Mouse (Mus musculus): Measurements from ENCODE around the gene Idi1. TPM values are rescaled to one million over a fixed set of nuclear protein-coding genes. Genes with fewer than 3 reads are reported as not detected.

The Idi1 gene
- polyA plus RNA-seq, 1 experiment from 2014 or later: 179 TPM

DNA sequence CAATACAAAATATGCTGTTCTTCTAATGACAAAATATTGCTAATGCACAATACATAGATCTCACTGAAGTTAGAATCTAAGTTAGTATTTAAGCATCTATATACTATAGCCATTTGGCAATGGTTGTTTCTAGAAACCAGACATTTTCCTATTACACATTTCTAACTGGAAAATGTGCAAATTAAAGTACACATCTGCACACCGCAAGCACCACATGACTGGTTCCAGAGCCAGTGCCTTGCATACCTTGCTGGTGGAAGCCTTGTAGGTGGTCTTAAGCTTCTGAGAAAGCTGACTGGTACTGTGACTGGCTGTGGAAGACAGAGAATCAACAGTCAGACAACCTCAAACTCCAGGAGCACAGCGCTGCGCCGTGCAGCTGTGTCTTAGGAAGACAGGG lies 31.9 kb upstream of the Idi1 start:
- 0 out of 2 replicates have a peak, but pooled peaks cover 3% of the 10 kb centered on the region for H3K36me3 ChIP-seq (ENCODE audit: control insufficient read depth, insufficient read depth, low read length)
- WGBS: 97% methylated on average over 4 of the region's 4 CpGs
- no peak overlapping the region for H3K4me3 ChIP-seq (ENCODE audit: low read depth, low read length)
- H3K27me3 ChIP-seq (ENCODE audit: control insufficient read depth, insufficient read depth, low read length): no peaks in the 10 kb centered on the region
- no peak overlapping the region for H3K9ac ChIP-seq (ENCODE audit: low read length)
- DNase-seq (ENCODE audit: low spot score, missing footprints): no peak
- H3K4me2 ChIP-seq: no peak overlapping the region
- H3K27ac ChIP-seq (ENCODE audit: low read depth, low read length): no peak overlapping the region
- ATAC-seq (ENCODE audit: low FRiP score): no peak
- H3K4me1 ChIP-seq (ENCODE audit: control insufficient read depth, insufficient read depth, low read length): no peaks in the 10 kb centered on the region
- no peaks in the 10 kb centered on the region for H3K9me3 ChIP-seq (ENCODE audit: control insufficient read depth, low read length)

DNA sequence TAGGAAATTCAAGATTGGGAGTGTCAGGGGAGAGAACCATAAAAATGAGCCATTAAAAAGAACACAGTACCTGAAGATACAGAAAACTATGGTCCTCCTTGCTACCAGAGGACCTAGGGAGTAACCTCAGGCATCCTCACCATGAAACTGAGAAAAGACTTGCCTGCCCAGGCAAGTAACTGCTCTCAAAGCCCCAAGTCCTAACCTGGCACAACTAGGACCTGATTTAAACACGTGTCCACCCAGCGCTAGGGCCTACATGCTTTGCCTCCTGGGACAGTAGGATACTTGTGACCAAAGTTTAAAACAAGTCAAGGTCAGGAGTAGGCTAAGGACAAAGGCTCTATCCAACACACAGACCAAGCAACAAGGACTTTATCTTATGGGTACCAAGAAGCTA lies 30.5 kb upstream of the Idi1 start:
- no peaks in the 10 kb centered on the region; the same call in 1 of the 2 replicates for H3K36me3 ChIP-seq (ENCODE audit: control insufficient read depth, insufficient read depth, low read length)
- no peaks in the 10 kb centered on the region for H3K27me3 ChIP-seq (ENCODE audit: control insufficient read depth, insufficient read depth, low read length)
- no peak overlapping the region for H3K4me3 ChIP-seq (ENCODE audit: low read depth, low read length)
- no peak overlapping the region for H3K4me2 ChIP-seq
- H3K27ac ChIP-seq (ENCODE audit: low read depth, low read length): no peak overlapping the region
- no peak for DNase-seq (ENCODE audit: low spot score, missing footprints)
- WGBS: 92% methylated on average over 2 of the region's 2 CpGs
- no peaks in the 10 kb centered on the region for H3K9me3 ChIP-seq (ENCODE audit: control insufficient read depth, low read length)
- ATAC-seq (ENCODE audit: low FRiP score): no peak
- no peak overlapping the region for H3K9ac ChIP-seq (ENCODE audit: low read length)
- H3K4me1 ChIP-seq (ENCODE audit: control insufficient read depth, insufficient read depth, low read length): no peaks in the 10 kb centered on the region

DNA sequence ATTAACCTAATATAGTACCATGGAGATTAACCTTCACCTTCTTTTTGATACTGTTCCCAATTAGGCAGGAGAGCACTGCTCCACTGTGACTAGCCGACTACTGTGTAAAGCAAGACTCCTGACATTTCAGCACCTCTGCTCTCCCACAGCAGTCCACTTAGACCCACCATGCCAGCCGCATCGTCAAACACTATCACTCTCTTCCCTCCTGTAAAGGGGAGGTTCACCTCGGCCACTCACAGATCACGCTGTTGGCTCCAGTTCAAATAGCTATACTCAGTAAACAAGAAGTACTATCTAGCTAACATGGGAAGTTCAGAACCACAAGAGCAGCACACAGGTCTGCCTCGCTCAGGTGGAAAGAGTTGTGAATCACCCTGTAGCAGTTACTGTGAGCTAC lies 26.8 kb upstream of the Idi1 start:
- Histone ChIP-seq H3K36me3 (ENCODE audit: control insufficient read depth, insufficient read depth, low read length) (peaks cover 4% of the 10 kb centered on the region; the same call in 1 of the 2 replicates), H3K4me2 (no peak overlapping the region), H3K27me3 (ENCODE audit: control insufficient read depth, insufficient read depth, low read length) (no peaks in the 10 kb centered on the region), H3K9ac (ENCODE audit: low read length) (no peak overlapping the region), H3K4me3 (ENCODE audit: low read depth, low read length) (no peak overlapping the region), H3K9me3 (ENCODE audit: control insufficient read depth, low read length) (no peaks in the 10 kb centered on the region), H3K27ac (ENCODE audit: low read depth, low read length) (no peak overlapping the region), H3K4me1 (ENCODE audit: control insufficient read depth, insufficient read depth, low read length) (no peaks in the 10 kb centered on the region)
- 95% methylated on average over 6 of the region's 6 CpGs for WGBS
- DNase-seq (ENCODE audit: low spot score, missing footprints) (no peak), ATAC-seq (ENCODE audit: low FRiP score) (no peak)

- Histone ChIP-seq H3K4me2 (no peak overlapping the region), H3K27me3 (ENCODE audit: control insufficient read depth, insufficient read depth, low read length) (no peaks in the 10 kb centered on the region), H3K9ac (ENCODE audit: low read length) (no peak overlapping the region), H3K36me3 (ENCODE audit: control insufficient read depth, insufficient read depth, low read length) (peaks cover 4% of the 10 kb centered on the region; the same call in 1 of the 2 replicates), H3K4me1 (ENCODE audit: control insufficient read depth, insufficient read depth, low read length) (no peaks in the 10 kb centered on the region), H3K9me3 (ENCODE audit: control insufficient read depth, low read length) (no peaks in the 10 kb centered on the region), H3K27ac (ENCODE audit: low read depth, low read length) (no peak overlapping the region), H3K4me3 (ENCODE audit: low read depth, low read length) (no peak overlapping the region)
- ATAC-seq (ENCODE audit: low FRiP score): no peak
- 91% methylated on average over 9 of the region's 9 CpGs for WGBS
- no peak for DNase-seq (ENCODE audit: low spot score, missing footprints)
Measured at GRCm38 (mm10) chr13:8860861-8861260, 24.4 kb upstream of the Idi1 start.

GRCm38 (mm10) chr13:8864990-8865389 lies 20.3 kb upstream of the Idi1 start:
- Histone ChIP-seq H3K9ac (ENCODE audit: low read length) (no peak overlapping the region), H3K27ac (ENCODE audit: low read depth, low read length) (no peak overlapping the region), H3K4me3 (ENCODE audit: low read depth, low read length) (no peak overlapping the region), H3K36me3 (ENCODE audit: control insufficient read depth, insufficient read depth, low read length) (peaks cover 4% of the 10 kb centered on the region; the same call in 1 of the 2 replicates), H3K27me3 (ENCODE audit: control insufficient read depth, insufficient read depth, low read length) (no peaks in the 10 kb centered on the region), H3K4me1 (ENCODE audit: control insufficient read depth, insufficient read depth, low read length) (peaks cover 7% of the 10 kb centered on the region), H3K9me3 (ENCODE audit: control insufficient read depth, low read length) (no peaks in the 10 kb centered on the region), H3K4me2 (no peak overlapping the region)
- DNase-seq (ENCODE audit: low spot score, missing footprints) (no peak), ATAC-seq (ENCODE audit: low FRiP score) (no peak)
- WGBS: 92% methylated on average over 3 of the region's 3 CpGs

GRCm38 (mm10) chr13:8866612-8867011 lies 18.7 kb upstream of the Idi1 start:
- Histone ChIP-seq H3K9ac (ENCODE audit: low read length) (no peak overlapping the region), H3K4me2 (no peak overlapping the region), H3K4me1 (ENCODE audit: control insufficient read depth, insufficient read depth, low read length) (peaks cover 8% of the 10 kb centered on the region), H3K36me3 (ENCODE audit: control insufficient read depth, insufficient read depth, low read length) (no peaks in the 10 kb centered on the region), H3K27ac (ENCODE audit: low read depth, low read length) (no peak overlapping the region), H3K9me3 (ENCODE audit: control insufficient read depth, low read length) (no peaks in the 10 kb centered on the region), H3K4me3 (ENCODE audit: low read depth, low read length) (no peak overlapping the region), H3K27me3 (ENCODE audit: control insufficient read depth, insufficient read depth, low read length) (no peaks in the 10 kb centered on the region)
- ATAC-seq (ENCODE audit: low FRiP score): no peak
- DNase-seq (ENCODE audit: low spot score, missing footprints): no peak
- WGBS: 89% methylated on average over 7 of the region's 7 CpGs

DNA sequence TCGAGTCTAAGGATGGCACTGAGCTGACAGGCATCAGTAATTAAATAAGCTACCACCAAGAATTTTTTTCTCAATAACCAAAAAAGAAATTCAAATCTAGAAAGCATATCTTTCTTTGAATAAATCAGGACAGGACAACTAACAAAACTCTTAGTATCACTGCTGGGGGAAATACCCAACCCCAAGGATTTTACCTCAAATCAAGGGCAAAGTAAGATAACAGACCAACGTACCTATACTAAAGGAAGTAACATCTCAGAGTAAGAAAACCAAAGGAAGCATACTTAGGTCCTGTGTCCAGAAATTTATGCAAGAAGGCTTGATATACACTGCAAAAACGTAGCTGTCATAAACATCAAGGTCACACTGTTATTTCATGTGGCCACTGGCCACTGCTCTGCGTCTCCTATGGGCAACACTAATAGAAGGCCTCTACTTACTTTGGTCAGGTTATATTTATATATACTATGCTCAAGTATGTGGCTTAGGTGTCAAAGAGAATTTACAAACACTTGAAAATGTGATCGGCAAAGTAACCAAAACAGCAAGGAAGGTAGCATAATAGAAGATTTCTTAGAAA lies 15.6 kb upstream of the Idi1 start:
- Histone ChIP-seq H3K36me3 (ENCODE audit: control insufficient read depth, insufficient read depth, low read length) (no peaks in the 10 kb centered on the region), H3K9ac (ENCODE audit: low read length) (peak overlapping the region; percentile 87), H3K9me3 (ENCODE audit: control insufficient read depth, low read length) (no peaks in the 10 kb centered on the region), H3K4me1 (ENCODE audit: control insufficient read depth, insufficient read depth, low read length) (peaks cover 8% of the 10 kb centered on the region), H3K27ac (ENCODE audit: low read depth, low read length) (no peak overlapping the region), H3K4me3 (ENCODE audit: low read depth, low read length) (peak overlapping the region; percentile 88), H3K4me2 (peak overlapping the region; percentile 81), H3K27me3 (ENCODE audit: control insufficient read depth, insufficient read depth, low read length) (no peaks in the 10 kb centered on the region)
- ATAC-seq (ENCODE audit: low FRiP score) (no peak), DNase-seq (ENCODE audit: low spot score, missing footprints) (no peak)
- 76% methylated on average over 5 of the region's 5 CpGs for WGBS

DNA sequence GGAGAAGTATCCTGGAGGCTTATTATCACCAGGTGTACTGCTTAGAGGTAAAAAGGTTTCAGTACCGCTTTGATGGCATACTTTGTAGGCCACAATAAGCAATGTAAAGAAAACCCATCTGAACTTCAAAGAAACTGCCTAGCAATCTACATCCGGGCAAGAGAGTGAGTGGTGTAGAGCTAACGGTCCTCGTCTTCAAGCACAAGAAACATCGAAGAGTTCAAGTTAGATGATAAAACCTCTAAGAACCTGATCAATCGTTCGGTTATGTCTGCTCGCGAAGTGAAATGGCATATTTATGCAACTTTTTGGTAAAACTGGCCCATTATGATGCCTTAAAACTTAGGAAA lies 15.2 kb upstream of the Idi1 start:
- Histone ChIP-seq H3K4me1 (ENCODE audit: control insufficient read depth, insufficient read depth, low read length) (peaks cover 8% of the 10 kb centered on the region), H3K4me3 (ENCODE audit: low read depth, low read length) (peak overlapping the region; percentile 88), H3K27me3 (ENCODE audit: control insufficient read depth, insufficient read depth, low read length) (no peaks in the 10 kb centered on the region), H3K27ac (ENCODE audit: low read depth, low read length) (peak overlapping the region; percentile 92; the same call in 1 of the 2 replicates), H3K9me3 (ENCODE audit: control insufficient read depth, low read length) (no peaks in the 10 kb centered on the region), H3K36me3 (ENCODE audit: control insufficient read depth, insufficient read depth, low read length) (no peaks in the 10 kb centered on the region), H3K9ac (ENCODE audit: low read length) (peak overlapping the region; percentile 87), H3K4me2 (peak overlapping the region; percentile 81)
- ATAC-seq (ENCODE audit: low FRiP score) (no peak), DNase-seq (ENCODE audit: low spot score, missing footprints) (no peak)
- 6% methylated on average over 9 of the region's 9 CpGs for WGBS

DNA sequence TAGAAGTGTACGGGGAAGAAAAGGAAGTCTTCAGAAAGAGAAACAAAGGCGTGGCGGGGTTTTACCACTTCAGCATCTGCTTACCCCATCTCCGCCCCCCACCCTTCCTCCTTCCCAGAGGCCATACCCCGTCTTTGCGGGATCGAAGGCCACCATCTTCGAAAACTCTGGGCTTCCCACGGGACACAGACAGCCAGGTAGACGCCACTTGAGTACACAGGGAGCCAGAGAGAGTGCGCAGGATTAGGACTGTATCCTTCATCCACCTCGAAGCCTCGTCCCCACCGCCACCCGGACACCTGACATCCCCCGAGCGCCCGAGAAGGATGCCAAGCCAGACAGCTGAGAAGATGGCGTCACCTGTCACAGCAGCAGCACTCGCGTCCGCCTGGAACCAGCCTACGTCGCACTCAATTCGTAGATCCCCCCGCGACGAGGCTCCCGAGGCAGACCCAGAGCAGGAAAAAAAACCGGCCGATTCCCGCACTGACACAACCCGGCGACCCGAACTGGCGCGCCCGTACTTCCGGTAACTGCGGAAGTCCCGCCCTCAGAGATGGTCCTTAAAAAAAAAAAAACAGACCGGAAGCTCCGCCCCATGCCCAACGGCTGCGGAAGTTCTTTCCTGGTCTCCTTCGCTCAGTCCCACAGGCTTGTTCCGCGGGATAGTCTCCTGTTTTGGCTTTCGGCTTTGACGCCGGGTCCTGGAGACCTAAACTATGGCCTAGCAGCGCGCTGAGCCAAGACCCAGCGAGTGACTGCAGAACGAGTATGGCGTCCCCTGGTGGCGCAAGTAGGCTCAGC lies 14.6 kb upstream of the Idi1 start:
- H3K4me1 ChIP-seq (ENCODE audit: control insufficient read depth, insufficient read depth, low read length): peaks cover 8% of the 10 kb centered on the region
- WGBS: under 1% methylated on average over 56 of the region's 57 CpGs

More for the DNA sequence above, 14.6 kb upstream of the Idi1 start:
- no peaks in the 10 kb centered on the region for H3K36me3 ChIP-seq (ENCODE audit: control insufficient read depth, insufficient read depth, low read length)
- no peaks in the 10 kb centered on the region for H3K27me3 ChIP-seq (ENCODE audit: control insufficient read depth, insufficient read depth, low read length)
- DNase-seq (ENCODE audit: low spot score, missing footprints) (peak; percentile 99), ATAC-seq (ENCODE audit: low FRiP score) (peak; percentile 91)
- H3K4me2 ChIP-seq: peak overlapping the region; percentile 81
- H3K9ac ChIP-seq (ENCODE audit: low read length): peak overlapping the region; percentile 87
- H3K4me3 ChIP-seq (ENCODE audit: low read depth, low read length): peak overlapping the region; percentile 88
- H3K9me3 ChIP-seq (ENCODE audit: control insufficient read depth, low read length): no peaks in the 10 kb centered on the region
- peak overlapping the region; percentile 92 for H3K27ac ChIP-seq (ENCODE audit: low read depth, low read length)

All from midbrain, embryonic 11.5 days (tissue).